Mouse (Mus musculus): ENCODE data around the gene Eid2. TPM values are rescaled to one million over a fixed set of nuclear protein-coding genes. Genes with fewer than 3 reads are reported as not detected.

The Eid2 gene
- total and polyA plus RNA-seq, 3 experiments, result not detected

DNA sequence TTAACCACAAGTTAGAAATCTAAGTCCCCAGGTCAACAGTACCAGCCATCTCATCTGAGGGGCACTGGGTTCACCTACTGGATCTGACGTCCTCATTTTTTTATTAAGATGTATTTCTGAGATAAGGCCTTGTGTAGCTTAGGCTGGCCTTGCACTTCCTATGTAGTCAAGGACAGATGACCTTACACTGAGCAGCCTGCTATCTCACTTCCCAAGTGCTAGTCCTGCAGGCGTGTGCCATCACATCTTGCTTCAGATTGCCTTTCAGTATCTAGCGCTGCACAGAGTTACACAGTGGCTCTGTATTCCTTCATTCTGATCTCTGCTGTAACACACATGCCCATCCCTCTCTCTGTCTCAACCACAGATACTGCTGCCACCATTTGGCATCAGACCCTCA, 50.4 kb downstream of the Eid2 start:
- H3K79me2 ChIP-seq (ENCODE audit: control insufficient read depth, insufficient read depth, low read length, poor library complexity), result no peaks in the 10 kb centered on the region
- TF ChIP-seq CHD1 (IDR thresholded peaks at IDR 0.05; ENCODE audit: low read depth, low read length) (no peak), ZC3H11A (IDR thresholded peaks at IDR 0.05; ENCODE audit: low read depth, low read length) (no peak), POLR2A (IDR thresholded peaks at IDR 0.05; ENCODE audit: control insufficient read depth in 1 of 2, insufficient read depth in 1 of 2, low read depth in 1 of 2, low read length in 2 of 2, poor library complexity in 1 of 2) (no peak), HCFC1 (IDR thresholded peaks at IDR 0.05; ENCODE audit: low read depth, low read length) (no peak), MYC (IDR thresholded peaks at IDR 0.05; ENCODE audit: low read depth, low read length) (no peak), USF1 (IDR thresholded peaks at IDR 0.05; ENCODE audit: low read depth, low read length) (no peak), JUND (IDR thresholded peaks at IDR 0.05; ENCODE audit: low read depth, low read length) (no peak), POLR2AphosphoS5 (IDR thresholded peaks at IDR 0.05; ENCODE audit: borderline replicate concordance, low read depth, low read length) (no peak), ZMIZ1 (IDR thresholded peaks at IDR 0.05; ENCODE audit: low read depth, low read length) (no peak), ZKSCAN1 (IDR thresholded peaks at IDR 0.05; ENCODE audit: low read depth, low read length) (no peak), E2F4 (IDR thresholded peaks at IDR 0.05; ENCODE audit: borderline replicate concordance, low read depth, low read length) (no peak), TBP (IDR thresholded peaks at IDR 0.05; ENCODE audit: low read depth, low read length) (no peak), POLR2AphosphoS2 (IDR thresholded peaks at IDR 0.05; ENCODE audit: low read length) (no peak), ZNF384 (IDR thresholded peaks at IDR 0.05; ENCODE audit: low read depth, low read length) (no peak)
- DNase-seq (ENCODE audit: low read depth, low spot score), result no peak
- H3K36me3 ChIP-seq (ENCODE audit: control insufficient read depth in 1 of 2, insufficient read depth in 2 of 2, low read length in 2 of 2), result peaks cover 0 to 16% of the 10 kb centered on the region in 2 experiments; a peak in 2 of 4 replicates
- H3K9me3 ChIP-seq (replicated peaks; ENCODE audit: insufficient read depth, low read length), result no peaks in the 10 kb centered on the region
- H3K27me3 ChIP-seq (ENCODE audit: control insufficient read depth in 1 of 2, insufficient read depth in 2 of 2, low read length in 2 of 2), result no peaks in the 10 kb centered on the region
- H3K4me3 ChIP-seq (ENCODE audit: control insufficient read depth in 1 of 2, insufficient read depth in 1 of 2, low read depth in 2 of 2, low read length in 2 of 2), result no peak overlapping the region
- H3K4me1 ChIP-seq (ENCODE audit: control insufficient read depth in 1 of 2, insufficient read depth in 2 of 2, low read length in 2 of 2), result no peaks in the 10 kb centered on the region
- no peak overlapping the region for H3K27ac ChIP-seq (ENCODE audit: control insufficient read depth, low read depth, low read length)
- no peak overlapping the region for H3K9ac ChIP-seq (ENCODE audit: control insufficient read depth, low read depth, low read length, poor library complexity, severe bottlenecking)

DNA sequence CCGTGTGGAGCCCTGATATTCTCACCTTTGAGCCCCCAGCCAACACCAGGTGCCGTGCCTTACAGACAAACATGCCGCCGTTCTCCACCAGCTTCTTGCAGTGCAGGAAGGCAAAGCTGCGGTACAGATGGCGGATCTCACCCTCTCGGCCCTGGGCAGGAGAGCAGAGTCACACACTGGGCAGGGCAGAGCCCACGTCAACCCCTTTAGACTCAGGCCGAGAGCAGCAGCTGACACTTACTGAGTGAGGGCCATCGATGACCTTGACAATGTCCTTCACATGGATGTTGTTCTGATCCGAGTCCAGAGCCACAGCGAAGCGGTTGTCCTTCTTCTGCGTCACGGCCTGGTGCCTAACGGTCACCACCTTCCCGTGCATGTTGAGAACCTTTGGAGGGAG, 51.0 kb downstream of the Eid2 start:
- DNase-seq (ENCODE audit: low read depth, low spot score), result no peak
- Histone ChIP-seq H3K4me3 (ENCODE audit: control insufficient read depth in 1 of 2, insufficient read depth in 1 of 2, low read depth in 2 of 2, low read length in 2 of 2) (no peak overlapping the region), H3K27ac (ENCODE audit: control insufficient read depth, low read depth, low read length) (no peak overlapping the region), H3K36me3 (ENCODE audit: control insufficient read depth in 1 of 2, insufficient read depth in 2 of 2, low read length in 2 of 2) (peaks cover 0 to 22% of the 10 kb centered on the region in 2 experiments; a peak in 2 of 4 replicates), H3K27me3 (ENCODE audit: control insufficient read depth in 1 of 2, insufficient read depth in 2 of 2, low read length in 2 of 2) (no peaks in the 10 kb centered on the region), H3K79me2 (ENCODE audit: control insufficient read depth, insufficient read depth, low read length, poor library complexity) (no peaks in the 10 kb centered on the region), H3K9ac (ENCODE audit: control insufficient read depth, low read depth, low read length, poor library complexity, severe bottlenecking) (no peak overlapping the region), H3K4me1 (ENCODE audit: control insufficient read depth in 1 of 2, insufficient read depth in 2 of 2, low read length in 2 of 2) (no peaks in the 10 kb centered on the region), H3K9me3 (replicated peaks; ENCODE audit: insufficient read depth, low read length) (no peaks in the 10 kb centered on the region)
- TF ChIP-seq SMC3 (IDR thresholded peaks at IDR 0.05; ENCODE audit: low read depth, low read length) (no peak), NELFE (IDR thresholded peaks at IDR 0.05; ENCODE audit: low read depth, low read length) (no peak), EP300 (IDR thresholded peaks at IDR 0.05; ENCODE audit: low read depth in 1 of 2, low read length in 2 of 2) (no peak), MYC (IDR thresholded peaks at IDR 0.05; ENCODE audit: low read depth, low read length) (no peak), ZC3H11A (IDR thresholded peaks at IDR 0.05; ENCODE audit: low read depth, low read length) (no peak), ZMIZ1 (IDR thresholded peaks at IDR 0.05; ENCODE audit: low read depth, low read length) (no peak), BHLHE40 (IDR thresholded peaks at IDR 0.05; ENCODE audit: borderline replicate concordance, low read depth, low read length) (no peak), ELF1 (IDR thresholded peaks at IDR 0.05; ENCODE audit: low read depth, low read length) (no peak), GABPA (IDR thresholded peaks at IDR 0.05; ENCODE audit: low read depth, low read length) (no peak), MAX (IDR thresholded peaks at IDR 0.05; ENCODE audit: low read length) (no peak), CHD2 (IDR thresholded peaks at IDR 0.05; ENCODE audit: low read length) (no peak), KAT2A (conservative IDR thresholded peaks at IDR 0.05; ENCODE audit: low read depth, low read length) (no peak), MAFK (IDR thresholded peaks at IDR 0.05; ENCODE audit: borderline replicate concordance, low read depth, low read length) (no peak), GATA1 (IDR thresholded peaks at IDR 0.05; ENCODE audit: low read depth, low read length) (no peak), SIN3A (IDR thresholded peaks at IDR 0.05; ENCODE audit: low read length) (no peak), POLR2AphosphoS2 (IDR thresholded peaks at IDR 0.05; ENCODE audit: low read length) (no peak), NRF1 (IDR thresholded peaks at IDR 0.05; ENCODE audit: insufficient read depth, low read depth, low read length, poor library complexity, severe bottlenecking) (no peak)
